Mouse (Mus musculus) adrenal gland, adult (tissue): ENCODE measurements around the gene Nlrp3.
"Not testable (repeated sequence)": the region's sequence is repeated elsewhere in the genome, so short reads cannot be mapped to it uniquely, and the experiment has no call there.

Source experiments
- DNase-seq, 2 experiments: peaks; one replicate each; pipeline ENCODE4 v3.0.0; 2022 to 2023; ENCODE audit warnings: low spot score in 1 of 2; ENCODE audit not compliant: inconsistent age in 2 of 2

Nlrp3 gene

DNA sequence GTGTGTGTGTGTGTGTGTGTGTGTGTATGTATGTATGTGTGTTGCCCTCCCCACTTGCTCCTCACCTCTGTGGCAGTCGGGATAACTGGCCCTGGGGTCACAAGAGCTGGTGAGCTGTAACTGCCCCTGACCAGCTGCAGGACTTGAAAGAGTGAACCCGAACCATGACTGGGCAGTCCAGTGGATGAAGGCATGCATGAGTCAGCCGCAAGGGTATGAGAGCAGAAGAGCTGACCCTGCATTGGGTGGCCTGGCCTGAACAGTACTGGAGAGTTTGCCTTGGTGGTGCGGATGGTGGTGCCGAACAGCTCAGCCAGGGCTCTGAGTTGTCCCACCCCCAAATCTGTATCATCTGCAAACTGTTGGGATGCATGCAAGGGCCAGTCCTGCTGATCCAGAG is 9.8 kb upstream of the Nlrp3 start:
- no peak for DNase-seq

DNA sequence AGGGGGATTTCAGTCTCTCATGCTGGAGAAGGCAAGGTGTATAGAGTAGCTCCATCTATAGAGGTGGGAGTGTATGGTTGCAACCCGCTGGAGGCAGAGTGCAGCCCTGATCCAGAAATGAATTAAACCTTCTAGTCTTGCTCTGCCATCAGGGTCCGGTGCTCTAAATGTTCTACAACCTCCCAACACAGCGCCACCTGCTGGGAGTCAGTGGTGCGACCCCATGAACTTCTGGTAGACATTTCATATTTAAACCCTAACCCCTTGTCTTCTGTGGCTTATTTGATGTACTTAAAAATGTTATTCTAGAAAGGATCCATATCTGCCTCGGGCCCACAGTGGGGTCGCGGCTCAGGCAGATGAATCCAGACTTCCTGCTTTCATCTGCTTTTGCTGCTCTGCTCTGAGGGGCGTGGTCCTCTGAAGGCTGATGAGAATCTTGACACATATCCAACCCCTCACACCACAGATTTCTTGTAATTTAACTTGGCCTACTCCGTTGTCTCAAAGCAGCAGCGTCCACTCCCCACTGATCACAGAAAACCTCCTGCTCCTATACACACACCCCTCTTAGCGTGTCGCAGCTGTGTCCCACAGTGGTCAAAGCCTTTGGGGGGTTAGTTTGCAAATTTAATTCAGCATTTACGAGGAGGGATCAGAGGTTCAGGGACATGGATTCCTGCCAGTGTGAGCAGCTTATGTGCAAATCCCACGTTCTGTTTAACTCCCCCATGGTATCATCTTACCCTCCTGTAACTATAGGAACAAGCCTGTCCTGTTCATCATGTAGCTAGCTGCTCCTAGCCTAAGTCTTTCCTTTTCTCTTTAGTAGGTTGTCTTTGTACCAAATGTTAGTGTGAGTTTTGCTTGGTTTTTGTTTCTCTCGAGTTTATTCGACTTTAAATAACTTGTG is 3.9 kb upstream of the Nlrp3 start:
- peak; percentile 17 to 60 for DNase-seq

DNA sequence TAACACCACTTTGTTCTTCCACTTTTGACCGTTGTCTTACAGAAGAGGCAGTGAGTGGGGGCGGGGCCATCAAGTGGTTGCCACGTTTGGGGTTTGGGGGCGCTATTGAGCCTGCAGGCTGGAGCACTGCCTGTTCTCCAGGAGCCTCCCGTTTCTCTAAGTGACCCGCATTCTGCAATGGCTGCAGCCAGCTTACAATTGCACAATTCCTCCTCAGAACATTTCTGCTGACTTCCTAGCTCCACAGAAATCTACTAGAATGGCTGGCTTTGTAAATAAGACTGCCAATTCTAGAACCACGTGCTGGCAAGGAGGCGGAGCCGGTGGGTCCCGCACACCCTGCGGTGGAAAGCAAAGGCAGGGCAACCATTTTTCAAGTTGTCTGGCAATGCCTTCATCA is 3.0 kb upstream of the Nlrp3 start:
- DNase-seq = peak; percentile 51 to 77

DNA sequence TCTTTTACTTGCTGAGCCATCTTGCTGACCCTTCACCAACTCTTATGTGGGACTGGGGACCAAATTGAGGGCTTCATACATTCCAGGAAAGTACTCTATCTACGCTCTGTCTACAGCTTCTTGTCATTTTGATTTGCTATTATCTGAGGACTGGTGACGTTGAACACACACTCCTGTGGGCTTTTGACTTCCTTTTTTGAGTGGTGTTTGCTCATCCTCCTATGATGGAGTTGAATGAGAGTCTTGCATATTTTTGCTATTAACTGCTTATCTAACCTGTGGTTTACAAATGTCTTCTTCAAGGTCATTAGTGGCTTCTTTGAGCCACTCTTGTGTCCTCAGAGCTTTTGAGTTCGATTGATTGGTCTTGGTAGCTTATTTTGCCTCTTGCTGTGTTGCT is 1.2 kb upstream of the Nlrp3 start:
- DNase-seq = no peak

DNA sequence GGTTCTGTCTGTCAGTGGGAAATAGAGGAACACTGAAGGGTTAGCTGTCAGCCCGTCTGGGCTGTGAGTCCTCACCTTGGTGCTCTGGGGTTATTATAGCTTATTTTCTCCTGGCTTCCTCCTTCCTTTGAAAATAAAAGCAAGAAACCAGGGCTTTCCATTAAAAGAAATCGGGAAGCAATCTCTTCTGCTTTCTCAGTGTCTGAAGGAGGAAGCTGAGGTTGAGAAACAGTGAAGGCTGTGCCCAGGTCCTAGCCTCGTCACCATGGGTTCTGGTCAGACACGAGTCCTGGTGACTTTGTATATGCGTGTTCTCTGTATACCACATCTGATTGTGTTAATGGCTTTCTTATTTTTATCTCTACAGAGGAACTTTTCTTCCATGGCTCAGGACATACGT is 1.1 kb downstream of the Nlrp3 start:
- DNase-seq = peak in 1 of 2 experiments; percentile 27

DNA sequence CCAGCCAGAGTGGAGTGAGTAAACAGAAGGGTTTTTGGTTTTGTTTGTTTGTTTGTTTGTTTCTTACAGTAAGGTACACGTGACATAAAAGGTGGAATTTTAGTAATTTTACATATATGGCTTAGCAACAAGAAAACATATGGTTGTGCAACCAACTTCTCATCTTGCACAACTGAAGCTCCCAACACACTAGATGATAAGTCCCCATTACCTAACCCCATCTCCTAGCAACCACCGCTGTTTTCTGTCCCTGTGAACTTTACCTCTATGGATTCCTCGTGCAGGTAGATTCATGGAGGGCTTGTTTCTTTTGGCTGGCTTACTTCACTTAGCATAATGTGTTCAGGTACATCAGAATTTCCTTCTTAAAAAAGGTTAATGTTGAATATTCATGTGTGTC is 2.0 kb downstream of the Nlrp3 start:
- DNase-seq = peak in 1 of 2 experiments; percentile 14

DNA sequence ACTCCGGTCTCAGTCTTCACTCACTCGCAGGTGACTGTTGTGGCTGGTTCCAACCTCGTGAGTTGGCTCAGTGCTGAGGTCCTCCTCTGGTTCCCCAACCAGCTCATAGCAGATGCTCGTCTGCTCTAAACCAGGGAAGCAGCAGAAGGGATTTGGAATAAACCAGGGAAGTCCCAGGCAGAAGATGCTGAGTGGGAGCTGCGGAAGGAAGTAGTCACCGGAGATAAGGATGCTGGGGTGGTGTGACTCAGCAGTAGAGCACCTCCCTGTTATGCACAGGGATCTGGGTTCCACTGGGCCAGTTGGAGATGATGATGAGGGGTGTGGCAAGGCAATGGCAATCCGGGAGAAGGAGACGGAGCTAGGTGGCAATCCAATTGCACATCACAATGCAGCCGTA is 2.6 kb downstream of the Nlrp3 start:
- no peak for DNase-seq

DNA sequence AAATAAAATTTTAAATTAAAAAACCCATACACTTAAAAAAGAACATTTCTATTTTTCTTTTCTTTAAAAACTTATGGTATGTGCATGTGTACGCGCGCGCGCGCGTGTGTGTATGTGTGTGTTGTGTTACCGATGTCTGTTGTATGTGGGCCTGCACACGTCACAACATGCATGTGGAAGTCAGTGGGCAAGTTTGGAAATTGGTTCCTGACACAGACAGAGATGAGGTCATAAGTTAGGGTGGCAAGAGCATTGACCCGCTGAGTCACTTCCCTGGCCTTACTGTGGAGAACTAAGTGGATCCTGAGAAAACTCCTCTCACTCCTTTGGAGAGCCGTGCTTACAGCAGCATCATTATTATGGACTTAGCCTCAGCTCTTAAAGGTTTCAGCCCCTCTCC is 12.8 kb downstream of the Nlrp3 start:
- DNase-seq = peak in 1 of 2 experiments; percentile 20

DNA sequence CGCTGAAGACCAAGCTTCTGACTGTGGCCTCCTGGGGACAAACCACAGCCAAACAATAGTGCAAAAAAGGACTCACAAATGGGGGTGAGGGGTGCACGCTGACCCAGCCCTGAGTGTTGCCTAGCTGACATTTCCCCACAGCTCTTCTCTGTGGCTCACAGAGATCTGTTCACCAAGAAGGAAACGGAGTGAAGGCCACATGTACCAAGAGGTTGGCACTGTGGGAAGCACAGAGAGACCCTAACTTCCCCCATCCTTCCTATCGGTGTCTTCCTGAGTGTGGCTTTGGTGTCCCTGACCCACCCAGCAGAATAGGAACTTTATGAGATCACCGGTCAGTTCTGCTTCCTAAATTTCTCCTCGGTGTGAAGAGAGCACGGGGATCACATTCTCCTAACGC is 13.2 kb downstream of the Nlrp3 start:
- no peak for DNase-seq

DNA sequence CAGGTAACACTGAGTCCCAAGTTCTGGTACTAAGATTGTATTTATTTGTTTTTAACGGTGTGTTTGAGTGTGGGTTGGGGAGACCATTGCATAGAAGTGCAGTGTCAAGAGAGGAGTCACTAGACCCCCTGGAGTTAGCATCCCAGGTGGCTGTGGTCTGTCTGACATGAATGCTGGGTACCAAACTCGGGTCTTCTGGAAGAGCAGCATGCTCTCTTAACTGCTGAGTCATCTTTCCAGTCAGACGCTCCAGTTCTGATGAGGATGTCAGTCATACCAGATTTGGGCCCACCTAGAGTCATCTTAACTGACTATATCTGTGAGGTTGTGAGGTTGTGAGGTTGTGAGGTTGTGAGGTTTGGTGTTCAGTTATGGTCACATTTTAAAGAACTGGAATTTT is 19.5 kb downstream of the Nlrp3 start:
- no peak for DNase-seq

DNA sequence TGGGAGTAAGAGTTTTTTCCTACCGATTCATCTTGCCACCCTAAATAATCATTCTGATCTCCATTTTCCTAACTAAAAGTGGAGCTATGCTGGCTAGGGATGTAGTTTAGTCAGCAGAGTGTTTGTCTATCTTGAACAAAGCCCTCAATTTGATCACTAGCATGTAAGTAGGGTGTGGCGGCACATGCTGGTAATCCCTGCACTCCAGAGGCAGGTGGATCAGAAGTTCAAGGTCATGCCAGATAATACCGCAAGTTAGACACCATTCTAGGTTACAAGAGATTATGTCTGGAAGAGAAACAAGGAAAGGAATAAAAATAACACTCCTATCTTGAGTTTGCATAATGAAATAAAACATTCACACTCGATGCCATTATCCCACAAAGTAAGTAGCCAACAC is 21.0 kb downstream of the Nlrp3 start:
- DNase-seq = no peak

DNA sequence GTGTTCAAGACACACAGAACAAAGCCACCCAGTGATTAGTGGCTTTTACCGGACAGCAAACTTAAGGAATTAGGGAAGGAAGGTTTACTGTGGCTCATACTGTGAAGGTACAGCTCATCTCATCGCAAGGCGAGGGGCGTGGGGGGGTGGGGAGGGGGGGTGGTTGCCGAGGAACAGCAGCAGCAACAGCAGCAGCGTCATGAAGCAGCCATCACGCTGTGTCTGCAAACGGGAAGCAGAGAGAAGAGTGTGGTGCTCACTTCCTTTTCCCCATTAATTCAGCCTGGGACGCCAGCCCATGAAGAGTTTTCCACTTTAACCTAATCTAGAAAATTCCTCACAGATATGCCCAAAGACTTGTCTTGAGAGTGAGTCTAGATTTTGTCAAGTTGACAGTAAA is 21.5 kb downstream of the Nlrp3 start:
- DNase-seq = no peak

DNA sequence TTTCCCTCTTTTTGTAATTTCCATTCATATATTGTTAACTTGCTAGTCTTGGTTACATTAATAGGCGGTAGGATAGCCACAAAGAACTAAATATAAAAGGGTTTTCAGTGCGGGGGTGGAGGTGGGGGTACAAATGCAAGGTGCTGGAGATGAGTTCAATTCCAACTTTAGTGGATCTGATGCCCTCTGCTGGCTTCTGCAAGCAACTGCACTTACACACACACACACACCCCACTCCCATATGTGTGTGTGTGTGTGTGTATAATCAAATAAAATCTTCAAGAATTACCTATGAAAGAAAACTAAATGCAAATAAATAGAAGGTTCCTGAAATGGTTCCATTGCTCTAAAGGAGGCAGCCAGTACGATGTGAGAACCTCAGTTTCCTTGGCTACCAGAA is 27.9 kb downstream of the Nlrp3 start:
- peak in 1 of 2 experiments; percentile 43 for DNase-seq

DNA sequence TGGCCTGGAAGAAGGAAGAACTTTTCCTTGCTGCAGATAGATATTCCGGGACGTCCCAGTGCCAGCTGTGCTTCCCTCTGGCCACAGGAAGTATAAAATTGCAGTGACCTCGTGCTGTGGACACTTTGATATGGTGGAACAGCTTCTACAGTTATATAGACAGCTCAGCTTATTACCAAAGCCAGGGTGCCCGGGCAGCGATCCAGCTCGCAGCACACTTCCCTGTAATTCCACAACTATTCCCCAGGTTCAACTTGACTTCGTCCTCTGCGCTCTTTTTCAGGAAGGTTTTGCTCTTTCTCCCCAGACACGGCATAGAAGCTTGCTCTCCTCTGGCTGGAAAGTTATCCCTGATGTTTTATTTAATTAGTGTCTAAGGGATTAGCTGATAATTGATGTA is 34.4 kb downstream of the Nlrp3 start:
- peak in 1 of 2 experiments; percentile 31 for DNase-seq

DNA sequence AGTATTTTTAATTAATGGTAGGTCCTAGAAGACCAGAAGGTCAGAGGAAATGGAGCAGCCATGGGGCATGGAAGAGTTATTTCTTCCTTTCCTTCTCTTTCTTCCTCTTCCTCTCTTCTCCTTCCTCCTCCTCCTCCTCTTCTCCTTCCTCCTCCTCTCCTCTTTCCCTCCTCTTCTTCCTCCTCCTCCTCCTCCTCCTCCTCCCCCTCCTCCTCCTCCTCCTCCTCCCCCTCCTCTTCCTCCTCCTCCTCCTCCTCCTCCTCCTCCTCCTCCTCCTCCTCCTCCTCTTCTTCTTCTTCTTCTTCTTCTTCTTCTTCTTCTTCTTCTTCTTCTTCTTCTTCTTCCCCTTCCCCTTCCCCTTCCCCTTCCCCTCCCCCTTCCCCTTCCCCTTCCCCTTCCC is 34.8 kb downstream of the Nlrp3 start, which contains the start of gene Olfr222:
TSS of gene Olfr222 (minus strand) at position 101 of the 400 bp plus-strand sequence.
- DNase-seq = not testable (repeated sequence)

DNA sequence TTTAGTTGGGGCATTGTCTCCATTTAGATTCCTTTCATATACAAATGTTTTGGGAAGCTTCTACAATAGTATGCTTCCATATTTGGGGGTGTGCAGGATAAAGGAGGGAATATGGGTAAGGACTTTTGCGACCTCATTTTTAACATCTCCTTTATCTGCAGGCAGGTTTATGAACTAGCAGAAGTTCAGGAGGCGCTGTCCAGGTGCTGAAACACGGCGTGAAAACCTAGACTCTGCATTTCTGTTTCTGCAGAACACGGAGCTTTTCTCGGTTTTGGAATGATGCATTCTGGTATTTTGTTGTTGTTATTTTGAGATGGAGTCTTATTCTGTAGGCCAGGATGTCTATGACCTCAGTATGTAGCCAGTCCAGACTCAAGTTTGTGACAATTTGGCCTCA is 43.2 kb downstream of the Nlrp3 start:
- DNase-seq = peak; percentile 7 to 56

DNA sequence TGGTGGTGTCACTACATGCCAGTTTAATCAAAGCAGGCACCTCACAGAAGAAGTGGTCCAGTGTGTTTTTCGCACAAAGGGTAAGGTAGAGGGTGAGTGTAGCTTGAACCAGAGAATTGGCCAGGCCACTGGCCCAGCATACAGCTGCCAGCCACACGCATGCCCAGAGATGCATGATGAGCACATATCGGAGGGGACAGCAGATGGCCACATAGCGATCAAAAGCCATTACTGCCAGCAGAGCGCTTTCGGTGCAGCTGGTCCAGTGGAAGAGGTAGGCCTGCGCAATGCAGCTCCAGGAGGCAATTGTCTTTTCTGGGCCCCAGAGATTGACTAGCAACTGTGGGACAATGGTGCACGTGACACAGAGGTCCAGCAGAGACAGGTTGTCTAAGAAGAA is 48.1 kb downstream of the Nlrp3 start:
- DNase-seq = no peak

DNA sequence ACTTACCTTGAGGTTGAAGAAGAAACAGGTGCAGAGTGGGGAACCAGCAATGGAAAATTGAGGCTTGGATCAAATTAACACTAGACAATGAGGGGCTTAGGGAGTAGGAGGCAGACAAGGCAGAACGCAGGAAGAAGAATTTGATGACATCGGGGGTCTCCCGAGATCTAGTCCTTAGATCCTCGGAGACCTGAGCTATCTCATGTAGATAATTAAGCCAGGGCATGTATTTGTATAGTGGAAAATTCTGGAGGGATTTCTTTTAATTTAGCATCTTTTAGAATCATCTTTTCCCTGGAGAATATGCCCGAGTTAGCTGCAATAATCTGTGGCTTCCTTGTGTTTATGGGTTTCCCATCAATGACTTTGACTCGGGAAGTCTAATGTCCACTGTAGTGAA is 51.8 kb downstream of the Nlrp3 start, which contains the start of gene Olfr223:
TSS of gene Olfr223 (minus strand) at position 101 of the 400 bp plus-strand sequence.
- no peak for DNase-seq

DNA sequence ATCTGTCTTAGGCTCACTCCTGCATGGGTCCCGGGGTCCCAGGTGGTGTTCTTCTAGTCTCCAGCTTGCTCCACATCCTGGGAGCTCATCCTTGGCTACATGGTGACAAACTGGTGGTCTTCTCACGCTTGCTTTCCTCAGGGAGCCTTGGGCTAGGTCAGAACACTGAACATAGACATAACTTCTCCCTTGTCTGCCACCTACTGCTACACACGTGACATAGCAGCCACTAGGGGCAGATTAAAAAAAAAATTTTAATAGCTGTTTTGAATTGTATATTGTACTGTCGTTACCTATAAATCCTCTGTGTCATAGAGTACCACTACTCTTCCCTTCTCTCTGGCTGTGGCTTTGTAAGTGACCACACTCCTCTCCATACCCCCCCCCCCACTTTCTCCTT is 54.7 kb downstream of the Nlrp3 start:
- peak in 1 of 2 experiments; percentile 27 for DNase-seq

DNA sequence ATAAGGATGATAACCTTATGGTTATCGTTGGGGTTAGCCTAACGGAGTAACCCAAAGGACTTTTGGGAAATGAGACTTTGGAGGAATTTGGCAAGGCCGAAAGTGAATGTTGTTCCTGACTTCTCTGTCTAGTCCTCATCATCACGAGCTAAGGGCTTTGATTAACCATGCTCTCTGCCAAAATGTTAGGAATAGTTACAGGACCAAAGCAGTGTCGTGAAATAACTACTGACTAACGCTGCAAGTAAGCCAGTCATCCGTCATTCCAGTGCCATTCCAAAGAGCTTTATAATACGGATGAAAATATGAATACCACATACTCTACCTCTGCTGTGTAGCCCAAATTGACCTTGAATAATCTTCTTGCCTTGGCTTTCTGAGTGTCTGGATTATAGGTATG is 55.6 kb downstream of the Nlrp3 start:
- no peak for DNase-seq

DNA sequence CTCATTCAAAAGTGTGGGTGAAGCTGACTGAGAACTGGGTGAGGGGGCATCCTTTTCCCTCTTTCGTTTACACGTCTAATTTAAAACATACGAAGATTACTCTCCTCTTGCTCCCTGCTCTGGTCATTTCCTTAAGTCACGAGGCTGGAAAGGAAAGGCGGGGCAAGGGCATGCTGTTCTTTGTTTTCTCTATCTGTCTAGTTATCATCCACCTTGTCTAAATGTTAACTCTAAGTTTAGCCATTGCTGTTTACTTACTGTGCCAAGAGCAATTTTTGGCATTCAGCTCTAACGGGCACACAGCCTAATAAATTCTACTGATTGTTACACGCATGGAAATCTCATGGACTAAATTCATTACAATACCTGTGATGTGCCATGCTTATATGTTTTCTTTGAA is 57.8 kb downstream of the Nlrp3 start:
- no peak for DNase-seq

DNA sequence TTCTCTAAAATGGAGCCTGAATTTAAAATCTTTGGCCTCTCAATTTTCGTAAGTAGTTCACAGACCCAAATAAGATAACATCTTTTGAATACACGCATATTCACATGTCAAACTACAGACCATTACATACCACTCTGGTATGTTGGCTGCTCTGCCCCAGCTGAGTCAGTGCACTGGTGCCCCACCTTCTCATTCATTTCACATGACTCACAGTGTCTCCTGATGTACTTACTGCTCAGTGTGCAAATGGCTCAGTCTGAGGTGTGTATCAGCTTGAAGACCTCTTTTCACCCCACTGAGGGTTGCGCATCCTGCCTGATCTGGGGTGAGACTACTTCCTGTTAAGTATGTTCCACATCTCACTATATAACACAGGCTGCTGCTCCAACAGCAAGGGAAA is 59.5 kb downstream of the Nlrp3 start:
- peak in 1 of 2 experiments; percentile 15 for DNase-seq

DNA sequence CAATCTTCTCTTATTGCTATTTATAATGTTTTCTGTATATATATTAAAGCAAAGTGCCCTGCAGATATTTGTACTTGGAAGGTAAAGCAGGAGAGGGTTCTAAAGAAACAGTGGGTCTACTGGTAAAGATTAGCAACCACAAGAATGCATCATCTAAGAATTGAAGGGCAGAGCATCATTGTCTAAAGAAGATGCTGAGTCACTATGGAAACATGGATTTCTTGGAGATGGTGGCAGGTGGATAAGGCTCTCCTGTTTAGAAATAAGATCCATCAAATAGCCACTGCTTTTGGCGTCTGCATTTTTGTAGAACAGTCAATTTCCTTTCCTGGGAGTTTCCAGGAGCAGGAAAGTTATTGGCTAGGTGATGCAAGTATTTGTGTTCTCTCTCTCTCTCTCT is 60.9 kb downstream of the Nlrp3 start:
- no peak for DNase-seq
